Mouse (Mus musculus) forebrain, embryonic 15.5 days (tissue): Measurements from ENCODE around the gene Psme2b. TPM values are rescaled to one million over a fixed set of nuclear protein-coding genes. Genes with fewer than 3 reads are reported as not detected.

ENCODE experiments used
- polyA plus RNA-seq: library from polyadenylated mRNA; unstranded; fragments of >200 nt; fragmentation: Nextera tagmentation; extraction: Ambion mirVana; gene quantifications from 2 replicates; pipeline ENCODE4 v1.2.1, GENCODE M21; 2015

The Psme2b gene
- polyA plus RNA-seq, 1 experiment from 2014 or later: 1.3 TPM

Other genes starting within 250 kb of the Psme2b start
- 475 and 481 TPM in 2 replicates for gene Rack1, start 145.9 kb downstream of the Psme2b start, polyA plus RNA-seq
- gene Trim41, start 128.8 kb downstream of the Psme2b start, polyA plus RNA-seq: 6.0 and 6.3 TPM in 2 replicates
- gene Trim7, start 120.0 kb downstream of the Psme2b start, polyA plus RNA-seq: 1.4 and 1.7 TPM in 2 replicates
- gene Gm12184, start 119.5 kb downstream of the Psme2b start, polyA plus RNA-seq: 4.5 and 5.8 TPM in 2 replicates
- gene Irgm1, start 74.5 kb downstream of the Psme2b start, polyA plus RNA-seq: 1.6 and 1.9 TPM in 2 replicates
- 0.11 and 0.14 TPM in 2 replicates for gene Gm5431, start 44.0 kb downstream of the Psme2b start, polyA plus RNA-seq
- gene Olfr56, start 32.7 kb upstream of the Psme2b start, polyA plus RNA-seq: not detected in 2 replicates
- gene 9930111J21Rik1, start 33.2 kb upstream of the Psme2b start, polyA plus RNA-seq: 0.34 and 0.55 TPM in 2 replicates
- gene Gm12185, start 46.0 kb upstream of the Psme2b start, polyA plus RNA-seq: not detected in 2 replicates
- gene Tgtp1, start 48.0 kb upstream of the Psme2b start, polyA plus RNA-seq: not detected in 2 replicates
- 0.24 and 0.28 TPM in 2 replicates for gene 9930111J21Rik2, start 105.1 kb upstream of the Psme2b start, polyA plus RNA-seq
- not detected in 2 replicates for gene Tgtp2, start 118.0 kb upstream of the Psme2b start, polyA plus RNA-seq
- 0.38 and 0.54 TPM in 2 replicates for gene Ifi47, start 130.4 kb upstream of the Psme2b start, polyA plus RNA-seq
- not detected in 2 replicates for gene Olfr1396, start 168.7 kb upstream of the Psme2b start, polyA plus RNA-seq
- gene Olfr1395, start 196.1 kb upstream of the Psme2b start, polyA plus RNA-seq: not detected in 2 replicates
- gene Olfr1394, start 208.2 kb upstream of the Psme2b start, polyA plus RNA-seq: not detected in 2 replicates
- 0.09 TPM in 1 of 2 replicates, not detected in the other for gene Btnl9, start 241.0 kb upstream of the Psme2b start, polyA plus RNA-seq